Mouse (Mus musculus) C2C12 (cell line): ENCODE measurements at regions not wholly inside any gene's neighbourhood (a gene's known extent, or its start where the extent isn't known, plus 50 kb on each side); places are given as distances from the start of the nearest gene placed in this dataset.

Source experiments
- H3K27me3 ChIP-seq: one replicate; pipeline ENCODE4 v1.6.1; 2011; ENCODE audit not compliant: control insufficient read depth, insufficient read depth, insufficient read length
- H3K36me3 ChIP-seq: one replicate; pipeline ENCODE4 v1.6.1; 2011; ENCODE audit not compliant: control insufficient read depth, insufficient read depth
- H3K4me3 ChIP-seq: one replicate; pipeline ENCODE4 v1.5.1; 2011; ENCODE audit warnings: mild to moderate bottlenecking, control low read depth; ENCODE audit not compliant: poor library complexity, insufficient read depth, severe bottlenecking
- H3K79me2 ChIP-seq: one replicate; pipeline ENCODE4 v1.6.1; 2011; ENCODE audit not compliant: control insufficient read depth, insufficient read depth
- H3K79me3 ChIP-seq: one replicate; pipeline ENCODE4 v1.6.1; 2011; ENCODE audit warnings: low read depth, control low read depth
- H3ac ChIP-seq: one replicate; pipeline ENCODE3; 2011; ENCODE audit warnings: low read depth; ENCODE audit not compliant: control insufficient read depth, insufficient read length
- CEBPB ChIP-seq: IDR thresholded peaks from one replicate; pipeline ENCODE4 v1.6.1; 2011; ENCODE audit warnings: low read depth, mild to moderate bottlenecking, control low read depth, moderate library complexity
- CTCF ChIP-seq: IDR thresholded peaks from one replicate; pipeline ENCODE4 v1.5.1; 2011; ENCODE audit not compliant: control insufficient read depth, insufficient read depth, insufficient read length
- FOSL1 ChIP-seq: IDR thresholded peaks from one replicate; pipeline ENCODE4 v1.8.0; 2011; ENCODE audit warnings: mild to moderate bottlenecking, low read length; ENCODE audit not compliant: poor library complexity, insufficient read depth, severe bottlenecking
- MAX ChIP-seq: IDR thresholded peaks from one replicate; pipeline ENCODE4 v1.6.1; 2011; ENCODE audit warnings: mild to moderate bottlenecking, control low read depth
- MYOD1 ChIP-seq: IDR thresholded peaks from one replicate; pipeline ENCODE4 v1.6.1; 2011; ENCODE audit warnings: low read depth; ENCODE audit not compliant: control insufficient read depth, insufficient read length
- MYOG ChIP-seq: IDR thresholded peaks from one replicate; pipeline ENCODE4 v1.6.1; 2011; ENCODE audit not compliant: control insufficient read depth, insufficient read length; ENCODE audit errors: extremely low read depth
- USF1 ChIP-seq: IDR thresholded peaks from one replicate; pipeline ENCODE4 v1.6.1; 2011; ENCODE audit warnings: low read depth, mild to moderate bottlenecking, control low read depth, moderate library complexity

GRCm38 (mm10) chr19:14835629-14836028, 237.8 kb upstream of the Tle4 start:
- H3ac ChIP-seq: no peak overlapping the region
- H3K79me3 ChIP-seq: no peaks in the 10 kb centered on the region
- no peaks in the 10 kb centered on the region for H3K36me3 ChIP-seq
- no peak overlapping the region for H3K4me3 ChIP-seq
- no peaks in the 10 kb centered on the region for H3K79me2 ChIP-seq
- TF ChIP-seq MAX (no peak), CEBPB (no peak), FOSL1 (no peak), MYOG (no peak), MYOD1 (no peak)
- H3K27me3 ChIP-seq: no peaks in the 10 kb centered on the region

GRCm38 (mm10) chr19:14816354-14816753, 218.5 kb upstream of the Tle4 start:
- Histone ChIP-seq H3K79me2 (no peaks in the 10 kb centered on the region), H3K4me3 (no peak overlapping the region), H3K27me3 (no peaks in the 10 kb centered on the region), H3K79me3 (no peaks in the 10 kb centered on the region), H3ac (no peak overlapping the region), H3K36me3 (no peaks in the 10 kb centered on the region)
- TF ChIP-seq MYOG (no peak), USF1 (no peak), CTCF (no peak), FOSL1 (no peak), MAX (no peak), MYOD1 (no peak), CEBPB (no peak)

GRCm38 (mm10) chr19:14806787-14807186, 208.9 kb upstream of the Tle4 start:
- H3K27me3 ChIP-seq: no peaks in the 10 kb centered on the region
- no peaks in the 10 kb centered on the region for H3K79me2 ChIP-seq
- no peak for TF ChIP-seq CTCF
- no peak for TF ChIP-seq MAX
- TF ChIP-seq MYOD1: no peak
- no peak for TF ChIP-seq USF1
- H3K36me3 ChIP-seq: no peaks in the 10 kb centered on the region
- H3ac ChIP-seq: no peak overlapping the region
- no peak overlapping the region for H3K4me3 ChIP-seq
- no peaks in the 10 kb centered on the region for H3K79me3 ChIP-seq

GRCm38 (mm10) chr19:14802909-14803650, 205.2 kb upstream of the Tle4 start:
- Histone ChIP-seq H3K79me2 (no peaks in the 10 kb centered on the region), H3K27me3 (no peaks in the 10 kb centered on the region), H3ac (no peak overlapping the region), H3K36me3 (no peaks in the 10 kb centered on the region), H3K4me3 (no peak overlapping the region), H3K79me3 (no peaks in the 10 kb centered on the region)
- TF ChIP-seq USF1 (no peak), MYOD1 (no peak), CEBPB (no peak), MYOG (no peak), FOSL1 (no peak), MAX (no peak), CTCF (no peak)

GRCm38 (mm10) chr19:14801669-14802068, 203.8 kb upstream of the Tle4 start:
- H3ac ChIP-seq: no peak overlapping the region
- H3K79me2 ChIP-seq: no peaks in the 10 kb centered on the region
- no peaks in the 10 kb centered on the region for H3K79me3 ChIP-seq
- TF ChIP-seq CEBPB (no peak), MYOG (no peak), USF1 (no peak), FOSL1 (no peak), MAX (no peak), CTCF (no peak), MYOD1 (no peak)
- no peaks in the 10 kb centered on the region for H3K27me3 ChIP-seq
- H3K36me3 ChIP-seq: no peaks in the 10 kb centered on the region
- H3K4me3 ChIP-seq: no peak overlapping the region

GRCm38 (mm10) chr19:14799002-14799401, 201.2 kb upstream of the Tle4 start:
- H3K4me3 ChIP-seq: no peak overlapping the region
- H3ac ChIP-seq: no peak overlapping the region
- H3K36me3 ChIP-seq: no peaks in the 10 kb centered on the region
- H3K79me3 ChIP-seq: no peaks in the 10 kb centered on the region
- no peaks in the 10 kb centered on the region for H3K27me3 ChIP-seq
- TF ChIP-seq FOSL1 (no peak), MAX (no peak), USF1 (no peak), CTCF (no peak), MYOD1 (no peak), CEBPB (no peak), MYOG (no peak)
- no peaks in the 10 kb centered on the region for H3K79me2 ChIP-seq
